Comparison of ENCODE assay signal across 9 mouse cellular contexts in the genomic region with DNA sequence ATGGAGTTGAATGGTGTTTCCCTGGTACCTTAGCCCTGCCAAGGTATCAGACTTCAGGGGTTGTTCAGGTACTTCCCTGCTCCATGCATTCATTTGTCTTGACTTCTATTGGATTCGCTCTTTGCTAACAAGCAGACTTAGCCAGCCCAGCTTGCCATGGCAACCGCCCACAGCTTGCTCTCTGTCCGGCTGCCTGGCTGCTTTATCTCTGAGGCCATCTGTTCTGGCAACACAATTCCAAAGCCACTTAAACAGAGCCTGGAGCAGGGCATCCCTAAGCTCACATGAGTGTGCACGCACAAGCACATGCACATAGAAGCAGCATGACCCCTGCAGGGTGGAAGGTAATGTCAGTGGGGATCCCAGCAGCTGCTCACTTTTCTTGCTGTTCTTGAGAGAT. TPM values are rescaled to one million over a fixed set of nuclear protein-coding genes. Genes with fewer than 3 reads are reported as not detected.
DNase-seq lines count a peak whose midpoint lies in the region; ATAC-seq and TF ChIP-seq lines count a peak whose summit lies in the region.
"Had no signal": no experiment of that assay in that cellular context is flagged by ENCODE, and none has a peak within 500 bp of the region (broad histone marks: within the 10 kb centered on the region; RNA-seq: fewer than 3 reads in every experiment).

No protein-coding gene starts in this region.

- no peaks in the 10 kb centered on the region for H3K36me3 ChIP-seq in hindbrain, postnatal 0 days (ENCODE audit: insufficient read depth, low read length)
- no peaks in the 10 kb centered on the region for H3K36me3 ChIP-seq in neural tube, embryonic 12.5 days
- H3K36me3 ChIP-seq: embryonic facial prominence, embryonic 12.5 days had no signal

- 12% methylated on average over 4 of the region's 4 CpGs for WGBS in hindbrain, postnatal 0 days
- WGBS in neural tube, embryonic 12.5 days = 19% methylated on average over 4 of the region's 4 CpGs

- TF ChIP-seq POLR2A in brain, embryonic 14.5 days (IDR thresholded peaks at IDR 0.05; ENCODE audit: borderline replicate concordance, extremely low read depth, insufficient read depth, insufficient read length, poor library complexity, severe bottlenecking) = no peak

- no peak for TF ChIP-seq CTCF in brain, embryonic 14.5 days (IDR thresholded peaks at IDR 0.05; ENCODE audit: borderline replicate concordance, extremely low read depth, insufficient read depth, insufficient read length)
- TF ChIP-seq CTCF in hindbrain, postnatal 0 days (IDR thresholded peaks at IDR 0.05; ENCODE audit: low read depth) = no peak

- H3K4me1 ChIP-seq in hindbrain, postnatal 0 days (ENCODE audit: insufficient read depth, low read length) = peaks cover 14% of the 10 kb centered on the region; the same call in 1 of the 2 replicates
- H3K4me1 ChIP-seq in neural tube, embryonic 12.5 days = peaks cover 24% of the 10 kb centered on the region

- H3K27me3 ChIP-seq in hindbrain, postnatal 0 days (ENCODE audit: insufficient read depth, low read length) = no peaks in the 10 kb centered on the region
- no peaks in the 10 kb centered on the region for H3K27me3 ChIP-seq in neural tube, embryonic 12.5 days (replicated peaks)

- no peak overlapping the region for H3K4me2 ChIP-seq in hindbrain, postnatal 0 days (ENCODE audit: low read depth, low read length)
- 0 out of 2 replicates have a peak overlapping the region, but pooled peaks have one; percentile 18 for H3K4me2 ChIP-seq in neural tube, embryonic 12.5 days (replicated peaks)
- H3K4me2 ChIP-seq: embryonic facial prominence, embryonic 12.5 days had no signal

- H3K9ac ChIP-seq in hindbrain, postnatal 0 days (replicated peaks; ENCODE audit: low read length) = no peak overlapping the region
- H3K9ac ChIP-seq in neural tube, embryonic 12.5 days = no peak overlapping the region
- H3K9ac ChIP-seq: embryonic facial prominence, embryonic 12.5 days had no signal

- H3K9me3 ChIP-seq in hindbrain, postnatal 0 days (ENCODE audit: low read length) = no peaks in the 10 kb centered on the region
- no peaks in the 10 kb centered on the region for H3K9me3 ChIP-seq in neural tube, embryonic 12.5 days
- H3K9me3 ChIP-seq: embryonic facial prominence, embryonic 12.5 days had no signal

- H3K27ac ChIP-seq in hindbrain, postnatal 0 days = peak overlapping the region; percentile 52
- H3K27ac ChIP-seq in neural tube, embryonic 12.5 days = peak overlapping the region; percentile 26; the same call in 1 of the 2 replicates
- H3K27ac ChIP-seq: embryonic facial prominence, embryonic 12.5 days had no signal

- DNase-seq in brain, embryonic 14.5 days (ENCODE audit: low read depth) = peak; percentile 93
- peak; percentile 44 for DNase-seq in embryo, embryonic 11 days
- DNase-seq in hindbrain, postnatal 0 days (ENCODE audit: low spot score) = peak; percentile 86
- DNase-seq in spleen, postnatal 10 days (ENCODE audit: low spot score in 2 of 2) = no peak
- no peak for DNase-seq in kidney, adult 18-20 months
- no peak for DNase-seq in kidney, adult 8-10 months
- DNase-seq in urinary bladder, postnatal 25 days (ENCODE audit: low spot score) = no peak

- H3K4me3 ChIP-seq in hindbrain, postnatal 0 days (ENCODE audit: low read length) = no peak overlapping the region
- H3K4me3 ChIP-seq in neural tube, embryonic 12.5 days = no peak overlapping the region
- H3K4me3 ChIP-seq: embryonic facial prominence, embryonic 12.5 days had no signal

- ATAC-seq in hindbrain, postnatal 0 days = peak; percentile 87
- peak; percentile 22 for ATAC-seq in neural tube, embryonic 12.5 days (ENCODE audit: low FRiP score, low read depth)

RNA-seq across cellular contexts. Expression of gene Myt1, which starts 4.1 kb away (rescaled TPM):
- 65.4 and 69.4 TPM in 2 replicates for polyA plus RNA-seq in brain, embryonic 14.5 days (2012; rRNA removed)
- total RNA-seq in hindbrain, postnatal 0 days (2014; rRNA removed) = 49.2 and 55.2 TPM in 2 replicates
- 10.1 and 11.4 TPM in 2 replicates for polyA plus RNA-seq in hindbrain, postnatal 0 days (2015; fragmentation: Nextera tagmentation; extraction: Ambion mirVana)
- polyA plus RNA-seq in neural tube, embryonic 12.5 days (2016; fragmentation: Nextera tagmentation; extraction: Ambion mirVana) = 70.4 and 79.3 TPM in 2 replicates

RNA-seq across cellular contexts. Expression of gene Oprl1, which starts 44.2 kb away (rescaled TPM):
- 91.7 and 102 TPM in 2 replicates for polyA plus RNA-seq in brain, embryonic 14.5 days (2012; rRNA removed)
- 177 and 221 TPM in 2 replicates for total RNA-seq in hindbrain, postnatal 0 days (2014; rRNA removed)
- 69.8 and 73.1 TPM in 2 replicates for polyA plus RNA-seq in hindbrain, postnatal 0 days (2015; fragmentation: Nextera tagmentation; extraction: Ambion mirVana)
- polyA plus RNA-seq in neural tube, embryonic 12.5 days (2016; fragmentation: Nextera tagmentation; extraction: Ambion mirVana) = 36.4 and 39.6 TPM in 2 replicates

Comparison
In these comparisons a context has a peak if more than half of its experiments do, and no peak if none do; other contexts are left out.
1. DNase-seq: peak in brain, embryonic 14.5 days (single experiment), embryo, embryonic 11 days (single experiment) and hindbrain, postnatal 0 days (single experiment); none in spleen, postnatal 10 days (0 of 2), kidney, adult 18-20 months (single experiment), kidney, adult 8-10 months (0 of 2) and urinary bladder, postnatal 25 days (single experiment).